Mouse (Mus musculus) lung, postnatal 0 days (tissue): Measurements from ENCODE around the gene Fam49a.

Experiments
- CTCF ChIP-seq: IDR thresholded peaks from 2 replicates; pipeline ENCODE4 v1.5.1; 2016; ENCODE audit warnings: antibody characterized with exemption, mild to moderate bottlenecking
- EP300 ChIP-seq: IDR thresholded peaks from 2 replicates; pipeline ENCODE4 v1.6.1; 2016; ENCODE audit warnings: antibody characterized with exemption, mild to moderate bottlenecking, control low read depth

- no peak for TF ChIP-seq CTCF
- TF ChIP-seq EP300, result no peak
Observed at GRCm38 (mm10) chr12:12277741-12278463, 16.0 kb downstream of the Fam49a start.
